Mouse (Mus musculus): ENCODE measurements around the gene Prkd1. TPM values are rescaled to one million over a fixed set of nuclear protein-coding genes. Genes with fewer than 3 reads are reported as not detected.

Prkd1 gene
- total RNA-seq, 2 experiments from 2014 or later: not detected

GRCm38 (mm10) chr12:50436660-50437059, 212.2 kb downstream of the Prkd1 start:
- no peak for ATAC-seq (replicated peaks; ENCODE audit: poor library complexity)

GRCm38 (mm10) chr12:50430129-50430703, 218.7 kb downstream of the Prkd1 start:
- ATAC-seq (replicated peaks; ENCODE audit: poor library complexity): no peak

- ATAC-seq (replicated peaks; ENCODE audit: poor library complexity): no peak
Measured at GRCm38 (mm10) chr12:50352404-50352803, 296.5 kb downstream of the Prkd1 start.

- ATAC-seq (replicated peaks; ENCODE audit: poor library complexity): no peak
Measured at GRCm38 (mm10) chr12:50333182-50333581, 315.7 kb downstream of the Prkd1 start.

- no peak for ATAC-seq (replicated peaks; ENCODE audit: poor library complexity)
Measured at GRCm38 (mm10) chr12:50314634-50315033, 334.3 kb downstream of the Prkd1 start.

- no peak for ATAC-seq (replicated peaks; ENCODE audit: poor library complexity)
Measured at GRCm38 (mm10) chr12:50309276-50309675, 339.6 kb downstream of the Prkd1 start.

- no peak for ATAC-seq (replicated peaks; ENCODE audit: poor library complexity)
Measured at GRCm38 (mm10) chr12:50301334-50301733, 347.6 kb downstream of the Prkd1 start.

- ATAC-seq (replicated peaks; ENCODE audit: poor library complexity): no peak
Measured at GRCm38 (mm10) chr12:50296067-50296466, 352.8 kb downstream of the Prkd1 start.

- no peak for ATAC-seq (replicated peaks; ENCODE audit: poor library complexity)
Measured at GRCm38 (mm10) chr12:50295549-50295948, 353.3 kb downstream of the Prkd1 start.

- ATAC-seq (replicated peaks; ENCODE audit: poor library complexity): 0 out of 2 replicates have a peak, but pooled peaks have one; percentile 34
Measured at GRCm38 (mm10) chr12:50292834-50293233, 356.1 kb downstream of the Prkd1 start.
